Mouse (Mus musculus): ENCODE measurements around the gene Cldn3. TPM values are rescaled to one million over a fixed set of nuclear protein-coding genes. Genes with fewer than 3 reads are reported as not detected.
A peak's percentile ranks its signal among the peaks of the same experiment; 100 is the strongest.

The Cldn3 gene
- polyA plus RNA-seq, 1 experiment from 2014 or later: 0.81 TPM

DNA sequence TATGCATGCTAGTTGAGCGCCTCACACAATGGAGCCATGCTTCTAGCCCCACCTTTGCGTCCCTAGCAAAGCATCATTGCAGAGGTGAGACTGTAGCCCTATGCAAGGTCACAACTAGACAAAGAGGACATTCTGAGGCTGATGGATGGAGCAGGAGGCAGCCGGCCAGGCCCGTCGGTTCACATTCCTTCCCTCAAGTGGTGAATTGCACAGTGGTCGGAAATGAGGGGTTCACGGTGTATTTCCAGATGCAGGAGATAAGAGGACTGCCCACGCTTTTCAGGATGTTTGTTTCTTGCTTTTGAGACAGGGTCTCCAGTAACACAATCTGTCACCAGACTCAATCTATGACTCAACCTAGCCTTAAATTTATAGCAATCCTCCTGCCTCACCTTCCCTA, 15.3 kb upstream of the Cldn3 start:
- H3K4me1 ChIP-seq (replicated peaks): peaks cover 10% of the 10 kb centered on the region
- H3K4me3 ChIP-seq: no peak overlapping the region
- H3K36me3 ChIP-seq: no peaks in the 10 kb centered on the region
- no peak overlapping the region for H3K4me2 ChIP-seq
- ATAC-seq (ENCODE audit: low read depth): no peak
- no peak overlapping the region for H3K9ac ChIP-seq
- H3K27me3 ChIP-seq: peaks cover 18% of the 10 kb centered on the region
- no peak overlapping the region for H3K27ac ChIP-seq (replicated peaks)
- WGBS: 75% methylated on average over 8 of the region's 8 CpGs
- H3K9me3 ChIP-seq: no peaks in the 10 kb centered on the region

DNA sequence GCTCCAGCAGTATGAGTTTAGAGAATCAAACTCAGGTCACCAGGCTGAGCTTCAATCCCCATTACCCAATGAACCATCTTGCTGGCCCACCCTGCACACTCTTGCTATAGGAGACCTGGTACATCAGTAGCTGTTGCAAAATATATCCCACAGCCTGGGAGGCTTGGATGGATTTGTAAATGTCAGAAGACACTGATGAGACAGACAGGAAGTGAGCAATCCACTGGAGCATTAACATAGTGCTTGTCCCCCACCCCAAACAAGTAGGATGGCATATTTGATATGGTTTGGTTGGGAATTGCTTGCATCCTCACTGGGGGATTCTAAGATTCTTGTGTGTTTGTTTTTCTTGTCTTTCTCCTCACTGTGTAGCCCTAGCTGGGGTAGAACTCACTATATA, 12.9 kb upstream of the Cldn3 start:
- H3K4me1 ChIP-seq (replicated peaks): no peaks in the 10 kb centered on the region
- ATAC-seq (ENCODE audit: low read depth): no peak
- H3K27ac ChIP-seq (replicated peaks): no peak overlapping the region
- peaks cover 3% of the 10 kb centered on the region; the same call in 1 of the 2 replicates for H3K27me3 ChIP-seq
- no peak overlapping the region for H3K4me3 ChIP-seq
- H3K4me2 ChIP-seq: no peak overlapping the region
- no peaks in the 10 kb centered on the region for H3K9me3 ChIP-seq
- no peak overlapping the region for H3K9ac ChIP-seq
- no peaks in the 10 kb centered on the region for H3K36me3 ChIP-seq

DNA sequence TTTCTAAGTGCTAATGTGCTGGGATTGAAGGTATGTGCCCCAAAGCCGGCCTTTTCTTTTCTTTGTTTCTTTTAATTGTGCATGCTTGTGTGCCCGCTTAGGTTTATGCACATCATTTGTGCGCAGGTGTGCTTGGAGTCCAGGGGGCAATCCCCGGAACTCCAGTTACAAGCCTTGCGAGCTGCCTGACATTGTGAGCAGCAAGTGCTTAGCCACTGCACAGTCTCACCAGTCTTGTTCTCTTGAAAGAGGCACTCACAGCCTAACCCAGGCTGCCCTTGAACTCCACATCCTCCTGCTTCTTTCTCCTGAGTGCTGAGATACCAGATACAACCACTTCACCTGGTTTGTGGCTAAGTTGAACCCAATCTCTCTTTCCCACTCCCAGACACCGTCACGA, 12.5 kb upstream of the Cldn3 start:
- H3K4me1 ChIP-seq (replicated peaks): no peaks in the 10 kb centered on the region
- no peak overlapping the region for H3K9ac ChIP-seq
- peaks cover 3% of the 10 kb centered on the region; the same call in 1 of the 2 replicates for H3K27me3 ChIP-seq
- H3K9me3 ChIP-seq: no peaks in the 10 kb centered on the region
- H3K4me2 ChIP-seq: no peak overlapping the region
- no peaks in the 10 kb centered on the region for H3K36me3 ChIP-seq
- H3K4me3 ChIP-seq: no peak overlapping the region
- ATAC-seq (ENCODE audit: low read depth): no peak
- WGBS: 90% methylated on average over 7 of the region's 7 CpGs
- no peak overlapping the region for H3K27ac ChIP-seq (replicated peaks)

DNA sequence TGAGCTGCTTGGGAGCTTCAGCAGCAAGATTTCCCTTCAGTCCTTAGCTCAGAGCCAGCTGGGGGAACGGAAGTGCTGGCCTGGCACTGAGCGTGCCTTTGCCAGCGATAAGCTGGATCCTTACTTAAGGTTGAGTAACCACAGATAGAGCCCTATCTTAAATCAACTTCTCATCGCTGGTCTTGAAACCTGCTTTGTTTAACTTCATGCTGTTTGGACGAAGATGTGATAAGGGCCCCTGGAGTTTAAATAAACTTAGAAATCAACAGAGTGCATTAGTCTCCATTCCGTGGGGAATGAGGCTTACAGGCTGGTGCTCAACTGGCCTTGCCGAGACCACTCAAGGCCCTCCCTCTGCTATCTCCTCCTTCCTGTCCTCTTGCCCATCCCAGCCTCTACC, 11.7 kb upstream of the Cldn3 start:
- Histone ChIP-seq H3K27me3 (peaks cover under 1% of the 10 kb centered on the region; the same call in 1 of the 2 replicates), H3K9me3 (no peaks in the 10 kb centered on the region), H3K27ac (replicated peaks) (no peak overlapping the region), H3K36me3 (no peaks in the 10 kb centered on the region), H3K4me1 (replicated peaks) (no peaks in the 10 kb centered on the region), H3K4me3 (no peak overlapping the region), H3K9ac (no peak overlapping the region), H3K4me2 (no peak overlapping the region)
- ATAC-seq (ENCODE audit: low read depth): no peak
- whole genome bisulfite sequencing: 68% methylated on average over 7 of the region's 7 CpGs

DNA sequence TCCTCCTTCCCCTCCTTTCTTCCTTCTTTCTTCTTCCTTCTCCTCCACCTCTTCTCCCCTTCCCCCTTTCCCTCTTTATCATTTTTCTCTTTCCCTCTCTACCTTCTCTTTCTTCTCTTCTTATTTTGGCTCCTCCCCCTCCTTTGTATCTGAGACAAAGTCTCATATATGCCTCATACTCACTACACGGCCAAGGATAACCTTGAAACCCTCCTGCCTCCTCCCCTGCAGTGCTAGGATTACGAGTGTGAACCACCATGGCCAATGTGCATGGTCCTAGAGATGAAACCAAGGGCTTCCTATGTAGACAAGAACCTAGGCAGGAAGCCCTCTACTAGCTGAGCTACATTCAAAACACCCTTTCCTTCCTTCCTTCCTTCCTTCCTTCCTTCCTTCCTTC, 11.1 kb upstream of the Cldn3 start:
- H3K4me1 ChIP-seq (replicated peaks): no peaks in the 10 kb centered on the region
- no peaks in the 10 kb centered on the region for H3K9me3 ChIP-seq
- no peak overlapping the region for H3K9ac ChIP-seq
- no peaks in the 10 kb centered on the region for H3K27me3 ChIP-seq
- no peak overlapping the region for H3K4me2 ChIP-seq
- no peak for ATAC-seq (ENCODE audit: low read depth)
- H3K4me3 ChIP-seq: no peak overlapping the region
- H3K36me3 ChIP-seq: no peaks in the 10 kb centered on the region
- no peak overlapping the region for H3K27ac ChIP-seq (replicated peaks)
- 63% methylated on average over 2 of the region's 2 CpGs for WGBS

DNA sequence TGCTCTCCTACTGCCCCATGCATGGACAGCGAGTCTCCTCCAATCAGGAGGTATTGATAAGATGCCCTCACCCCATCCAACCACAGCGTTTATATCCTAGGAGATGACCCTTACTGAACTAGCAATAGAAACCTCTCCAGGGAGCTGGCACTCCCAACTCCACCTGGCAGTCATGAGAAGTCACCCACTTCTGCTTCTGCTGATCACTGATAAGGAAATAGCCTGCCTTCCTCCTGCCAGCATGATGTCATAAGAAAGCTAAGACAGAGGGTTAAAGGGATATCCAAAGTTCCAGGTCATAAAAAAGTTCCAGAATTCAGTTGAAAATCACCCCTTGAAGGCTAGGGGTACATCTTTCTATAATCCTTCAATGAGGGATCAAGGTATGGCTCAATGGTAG, 9.8 kb upstream of the Cldn3 start:
- Histone ChIP-seq H3K4me1 (replicated peaks) (no peaks in the 10 kb centered on the region), H3K4me3 (no peak overlapping the region), H3K9me3 (no peaks in the 10 kb centered on the region), H3K9ac (no peak overlapping the region), H3K36me3 (no peaks in the 10 kb centered on the region), H3K4me2 (no peak overlapping the region), H3K27me3 (no peaks in the 10 kb centered on the region), H3K27ac (replicated peaks) (no peak overlapping the region)
- WGBS: 90% methylated on average over 2 of the region's 2 CpGs
- no peak for ATAC-seq (ENCODE audit: low read depth)

DNA sequence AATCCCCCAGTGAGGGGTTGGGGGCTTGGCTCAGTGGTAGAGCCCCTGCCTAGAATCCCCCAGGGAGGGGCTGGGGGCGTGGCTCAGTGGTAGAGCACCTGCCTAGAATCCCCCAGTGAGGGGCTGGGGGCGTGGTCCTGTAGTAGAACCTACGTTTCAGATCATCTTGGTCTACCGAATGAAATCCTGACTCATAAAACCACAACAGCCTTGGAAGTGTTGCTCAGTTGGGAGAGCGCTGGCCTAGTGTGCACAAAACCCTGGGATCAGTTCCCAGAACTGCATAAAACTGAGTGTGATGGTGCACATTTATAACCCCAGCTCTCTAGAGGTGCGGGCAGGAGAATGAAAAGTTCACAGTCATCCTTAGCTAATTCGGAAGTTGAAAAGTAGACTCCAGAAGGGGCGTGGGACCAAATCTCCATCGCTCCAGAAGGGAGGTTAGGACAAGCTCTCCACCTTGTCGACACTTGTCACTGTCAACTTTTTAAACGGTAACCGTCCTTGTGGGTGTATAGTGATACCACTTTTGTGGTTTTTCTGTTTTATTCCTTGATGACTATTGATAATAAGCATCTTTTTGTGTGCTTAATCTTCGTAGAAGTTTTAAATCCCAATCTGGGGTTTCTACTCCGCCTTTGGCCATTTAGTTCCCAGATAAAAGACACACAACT, 9.3 kb upstream of the Cldn3 start:
- H3K4me2 ChIP-seq: no peak overlapping the region
- H3K4me1 ChIP-seq (replicated peaks): no peaks in the 10 kb centered on the region
- no peak overlapping the region for H3K4me3 ChIP-seq
- no peaks in the 10 kb centered on the region for H3K27me3 ChIP-seq
- 86% methylated on average over 14 of the region's 14 CpGs for WGBS
- ATAC-seq (ENCODE audit: low read depth): no peak
- H3K9ac ChIP-seq: no peak overlapping the region
- H3K36me3 ChIP-seq: no peaks in the 10 kb centered on the region
- no peaks in the 10 kb centered on the region for H3K9me3 ChIP-seq
- no peak overlapping the region for H3K27ac ChIP-seq (replicated peaks)

DNA sequence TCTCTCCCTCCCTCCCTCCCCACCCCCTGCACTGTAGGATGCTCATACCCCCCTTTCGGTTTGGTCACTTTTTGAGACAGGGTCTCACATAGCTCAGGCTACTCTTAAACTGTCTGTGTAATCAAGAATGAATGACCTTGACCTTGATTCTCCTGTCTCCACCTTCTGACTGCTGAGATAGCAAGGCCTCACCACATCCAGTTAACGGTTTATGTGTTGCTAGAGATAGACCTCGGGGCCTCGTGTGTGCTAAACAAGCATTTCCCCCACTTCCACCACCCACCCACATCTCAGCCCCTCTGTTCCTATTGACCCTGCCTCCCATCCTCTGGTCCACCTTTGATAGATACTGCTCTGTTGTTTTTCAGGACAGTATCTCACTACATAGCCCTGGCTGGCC, 8.2 kb upstream of the Cldn3 start:
- Histone ChIP-seq H3K36me3 (no peaks in the 10 kb centered on the region), H3K27ac (replicated peaks) (no peak overlapping the region), H3K4me2 (no peak overlapping the region), H3K4me1 (replicated peaks) (no peaks in the 10 kb centered on the region), H3K9me3 (no peaks in the 10 kb centered on the region), H3K27me3 (no peaks in the 10 kb centered on the region), H3K9ac (no peak overlapping the region), H3K4me3 (no peak overlapping the region)
- 80% methylated on average over 4 of the region's 4 CpGs for WGBS
- no peak for ATAC-seq (ENCODE audit: low read depth)

DNA sequence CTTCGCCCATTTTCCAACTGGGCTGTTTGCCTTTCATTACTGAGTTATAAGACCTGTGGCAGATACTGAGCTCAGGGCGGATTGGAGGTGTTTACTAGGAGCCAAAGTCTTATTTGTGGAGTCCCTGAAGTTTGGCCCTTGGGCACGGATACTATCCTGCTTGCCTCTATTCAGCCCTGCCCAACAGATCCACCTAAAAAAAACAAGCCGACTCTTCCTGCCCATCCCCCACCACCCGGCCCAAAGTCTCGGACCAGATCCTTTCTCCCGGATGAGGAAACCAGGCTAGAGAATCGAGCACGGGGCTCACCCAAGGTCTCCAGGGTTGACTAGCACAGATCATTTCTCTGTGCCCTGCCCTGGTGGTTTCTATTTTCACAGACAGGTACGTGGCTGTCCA, 4.9 kb upstream of the Cldn3 start:
- H3K9me3 ChIP-seq: no peaks in the 10 kb centered on the region
- H3K36me3 ChIP-seq: no peaks in the 10 kb centered on the region
- no peak for ATAC-seq (ENCODE audit: low read depth)
- peaks cover 18% of the 10 kb centered on the region for H3K27me3 ChIP-seq
- peaks cover 15% of the 10 kb centered on the region for H3K4me1 ChIP-seq (replicated peaks)
- 73% methylated on average over 10 of the region's 10 CpGs for WGBS
- H3K27ac ChIP-seq (replicated peaks): no peak overlapping the region
- no peak overlapping the region for H3K4me3 ChIP-seq
- no peak overlapping the region for H3K4me2 ChIP-seq
- no peak overlapping the region for H3K9ac ChIP-seq

DNA sequence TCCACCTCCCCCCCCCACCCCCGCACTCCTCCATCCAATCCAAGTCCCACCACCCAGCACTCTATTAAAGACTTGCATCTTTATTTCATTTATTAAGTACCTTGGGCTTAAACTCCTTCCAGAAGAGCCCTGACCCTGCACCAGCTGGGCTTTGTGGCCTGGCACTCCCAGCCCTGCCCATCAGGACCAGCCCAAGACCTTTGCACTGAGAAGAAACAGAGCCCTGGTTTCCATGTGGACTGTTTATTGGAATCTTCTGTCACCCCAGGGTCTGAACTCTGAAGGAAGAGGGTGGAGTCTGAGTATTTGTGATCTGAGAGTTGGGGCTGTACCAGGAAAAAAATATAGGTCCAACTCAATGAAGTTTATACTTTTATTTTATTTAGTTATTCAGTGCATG, 2.9 kb upstream of the Cldn3 start:
- H3K4me1 ChIP-seq (replicated peaks): peaks cover 23% of the 10 kb centered on the region

DNA sequence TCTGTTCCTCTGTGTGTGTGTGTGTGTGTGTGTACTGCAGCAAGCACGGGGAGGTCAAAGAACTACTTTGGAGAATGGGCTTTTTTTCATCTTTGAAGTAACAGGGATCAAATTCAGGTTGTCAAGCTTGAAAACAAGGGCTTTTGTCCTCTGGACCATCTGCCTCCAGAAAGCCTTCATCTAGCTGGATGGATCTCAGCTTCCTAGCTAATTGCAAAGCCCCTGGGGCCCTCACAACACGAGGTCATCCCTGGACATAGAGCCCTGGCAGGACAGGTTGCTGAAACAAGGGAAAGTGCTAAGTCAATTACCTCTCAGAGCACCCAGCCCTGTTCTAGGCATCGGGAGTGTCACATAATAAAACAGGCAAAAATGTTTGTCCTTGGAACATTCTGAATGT, 2.2 kb upstream of the Cldn3 start:
- Histone ChIP-seq H3K27me3 (peaks cover 43% of the 10 kb centered on the region), H3K9me3 (no peaks in the 10 kb centered on the region), H3K4me2 (no peak overlapping the region), H3K36me3 (no peaks in the 10 kb centered on the region), H3K4me3 (no peak overlapping the region), H3K27ac (replicated peaks) (no peak overlapping the region), H3K4me1 (replicated peaks) (peaks cover 23% of the 10 kb centered on the region), H3K9ac (no peak overlapping the region)
- 10% methylated on average over 3 of the region's 3 CpGs for WGBS
- no peak for ATAC-seq (ENCODE audit: low read depth)

More for the DNA sequence above, 2.9 kb upstream of the Cldn3 start:
- Histone ChIP-seq H3K9ac (no peak overlapping the region), H3K27me3 (peaks cover 38% of the 10 kb centered on the region), H3K9me3 (no peaks in the 10 kb centered on the region), H3K27ac (replicated peaks) (no peak overlapping the region), H3K36me3 (no peaks in the 10 kb centered on the region), H3K4me2 (no peak overlapping the region), H3K4me3 (no peak overlapping the region)
- WGBS: 80% methylated on average over 1 of the region's 1 CpGs
- no peak for ATAC-seq (ENCODE audit: low read depth)

DNA sequence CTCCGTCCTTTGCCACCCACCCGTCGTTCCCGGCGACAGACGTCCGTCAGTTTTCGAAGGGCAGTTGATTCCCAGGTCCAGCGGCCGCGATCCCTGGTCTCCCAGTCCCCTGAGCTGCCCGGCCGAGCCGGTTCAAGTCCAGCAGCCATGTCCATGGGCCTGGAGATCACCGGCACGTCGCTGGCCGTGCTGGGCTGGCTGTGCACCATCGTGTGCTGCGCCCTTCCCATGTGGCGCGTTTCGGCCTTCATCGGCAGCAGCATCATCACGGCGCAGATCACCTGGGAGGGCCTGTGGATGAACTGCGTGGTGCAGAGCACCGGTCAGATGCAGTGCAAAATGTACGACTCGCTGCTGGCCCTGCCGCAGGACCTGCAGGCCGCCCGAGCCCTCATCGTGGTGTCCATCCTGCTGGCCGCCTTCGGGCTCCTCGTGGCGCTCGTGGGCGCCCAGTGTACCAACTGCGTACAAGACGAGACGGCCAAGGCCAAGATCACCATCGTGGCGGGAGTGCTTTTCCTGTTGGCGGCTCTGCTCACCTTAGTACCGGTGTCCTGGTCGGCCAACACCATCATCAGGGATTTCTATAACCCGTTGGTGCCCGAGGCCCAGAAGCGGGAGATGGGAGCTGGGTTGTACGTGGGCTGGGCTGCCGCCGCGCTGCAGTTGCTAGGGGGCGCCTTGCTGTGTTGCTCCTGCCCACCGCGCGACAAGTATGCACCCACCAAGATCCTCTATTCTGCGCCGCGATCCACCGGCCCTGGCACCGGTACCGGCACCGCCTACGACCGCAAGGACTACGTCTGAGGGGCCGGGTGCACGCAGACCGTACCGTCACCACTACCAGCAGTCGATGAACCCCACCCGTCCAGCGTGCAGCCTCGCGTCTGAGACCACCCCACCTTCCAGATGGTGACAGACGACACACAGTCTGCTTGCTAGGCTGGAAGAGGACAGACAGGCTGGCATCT, 569 bp downstream of the Cldn3 start:
- Histone ChIP-seq H3K36me3 (no peaks in the 10 kb centered on the region), H3K9ac (peak overlapping the region; percentile 55), H3K4me3 (peak overlapping the region; percentile 22), H3K27ac (replicated peaks) (no peak overlapping the region), H3K27me3 (peaks cover 56% of the 10 kb centered on the region), H3K4me1 (replicated peaks) (peaks cover 23% of the 10 kb centered on the region), H3K9me3 (no peaks in the 10 kb centered on the region), H3K4me2 (peak overlapping the region; percentile 47)
- ATAC-seq (ENCODE audit: low read depth): no peak
- WGBS: 3% methylated on average over 79 of the region's 79 CpGs

Data from neural tube, embryonic 13.5 days (tissue).